8 mouse cellular contexts compared by ENCODE assay signal in genomic region chr9:71485475-71486094, GRCm38 (mm10). TPM values are rescaled to one million over a fixed set of nuclear protein-coding genes. Genes with fewer than 3 reads are reported as not detected.
A peak's percentile ranks its signal among the peaks of the same experiment; 100 is the strongest.
DNase-seq lines count a peak whose midpoint lies in the region; ATAC-seq and TF ChIP-seq lines count a peak whose summit lies in the region.

Gene Polr2m (minus strand): TSS chr9:71485935.

- TF ChIP-seq EP300 in MEL (IDR thresholded peaks at IDR 0.05; ENCODE audit: low read depth in 1 of 2, low read length in 2 of 2): no peak

- peaks cover 2 to 6% of the 10 kb centered on the region in 2 experiments; a peak in 1 of 4 replicates for H3K4me1 ChIP-seq in MEL (ENCODE audit: control insufficient read depth in 1 of 2, insufficient read depth in 2 of 2, low read length in 2 of 2)
- H3K4me1 ChIP-seq in cerebellum, adult 2 months (ENCODE audit: control insufficient read depth, insufficient read depth, low read length): no peaks in the 10 kb centered on the region
- peaks cover 8% of the 10 kb centered on the region; the same call in 1 of the 2 replicates for H3K4me1 ChIP-seq in forebrain, postnatal 0 days (ENCODE audit: insufficient read depth)
- H3K4me1 ChIP-seq in lung, embryonic 15.5 days: peaks cover 10% of the 10 kb centered on the region; the same call in 1 of the 2 replicates

- H3K4me3 ChIP-seq in MEL (ENCODE audit: control insufficient read depth in 1 of 2, insufficient read depth in 1 of 2, low read depth in 2 of 2, low read length in 2 of 2): peak within 1 kb of the TSS; percentile 79 to 100
- H3K4me3 ChIP-seq in cerebellum, adult 2 months (replicated peaks; ENCODE audit: insufficient read depth, low read depth, low read length): peak within 1 kb of the TSS; percentile 81
- H3K4me3 ChIP-seq in forebrain, postnatal 0 days (ENCODE audit: low read depth, low read length): peak within 1 kb of the TSS; percentile 99
- H3K4me3 ChIP-seq in lung, embryonic 15.5 days: peak within 1 kb of the TSS; percentile 95

- no peak for TF ChIP-seq RAD21 in MEL (IDR thresholded peaks at IDR 0.05; ENCODE audit: low read depth, low read length)

- H3K9ac ChIP-seq in MEL (ENCODE audit: control insufficient read depth, low read depth, low read length, poor library complexity, severe bottlenecking): peak within 1 kb of the TSS; percentile 100
- peak within 1 kb of the TSS; percentile 97 for H3K9ac ChIP-seq in forebrain, postnatal 0 days
- peak within 1 kb of the TSS; percentile 99 for H3K9ac ChIP-seq in lung, embryonic 15.5 days

- under 1% methylated on average over 70 of the region's 70 CpGs for WGBS in cerebellum, adult 2 months
- WGBS in forebrain, postnatal 0 days: 1% methylated on average over 70 of the region's 70 CpGs
- under 1% methylated on average over 70 of the region's 70 CpGs for WGBS in lung, embryonic 15.5 days

- no peaks in the 10 kb centered on the region for H3K9me3 ChIP-seq in MEL (replicated peaks; ENCODE audit: insufficient read depth, low read length)
- H3K9me3 ChIP-seq in forebrain, postnatal 0 days (ENCODE audit: low read length): no peaks in the 10 kb centered on the region
- no peaks in the 10 kb centered on the region for H3K9me3 ChIP-seq in lung, embryonic 15.5 days

- peaks cover 4 to 7% of the 10 kb centered on the region in 2 experiments; a peak in 3 of 4 replicates for H3K27me3 ChIP-seq in MEL (ENCODE audit: control insufficient read depth in 1 of 2, insufficient read depth in 2 of 2, low read length in 2 of 2)
- no peaks in the 10 kb centered on the region; the same call in 1 of the 2 replicates for H3K27me3 ChIP-seq in cerebellum, adult 2 months (ENCODE audit: control insufficient read depth, insufficient read depth, low read length)
- no peaks in the 10 kb centered on the region for H3K27me3 ChIP-seq in forebrain, postnatal 0 days (ENCODE audit: insufficient read depth, low read length)
- H3K27me3 ChIP-seq in lung, embryonic 15.5 days: no peaks in the 10 kb centered on the region

- peak; percentile 95 for DNase-seq in MEL (ENCODE audit: low read depth, low spot score)
- peak; percentile 95 to 96 for DNase-seq in cerebellum, adult 2 months
- DNase-seq in forebrain, postnatal 0 days: peak; percentile 96
- DNase-seq in heart, postnatal 4 days: peak; percentile 96
- peak; percentile 89 for DNase-seq in layer of hippocampus, adult 8-10 months (ENCODE audit: low spot score in 2 of 2)
- peak; percentile 88 for DNase-seq in ovary, adult 18-20 months (ENCODE audit: low spot score)
- DNase-seq in thymus, postnatal 0 days (ENCODE audit: low spot score): peak; percentile 89

- TF ChIP-seq CTCF in MEL (IDR thresholded peaks at IDR 0.05 in 2 of 3, conservative IDR thresholded peaks at IDR 0.05 in 1 of 3; ENCODE audit: control insufficient read depth in 1 of 3, insufficient read depth in 1 of 3, low read depth in 2 of 3, low read length in 3 of 3, poor library complexity in 1 of 3, severe bottlenecking in 1 of 3): no peak
- no peak for TF ChIP-seq CTCF in cerebellum, adult 2 months (IDR thresholded peaks at IDR 0.05; ENCODE audit: borderline replicate concordance, insufficient read depth, low read depth, low read length)
- no peak for TF ChIP-seq CTCF in forebrain, postnatal 0 days (IDR thresholded peaks at IDR 0.05; ENCODE audit: low read depth)

- TF ChIP-seq POLR2A in MEL (IDR thresholded peaks at IDR 0.05; ENCODE audit: control insufficient read depth in 1 of 2, insufficient read depth in 1 of 2, low read depth in 1 of 2, low read length in 2 of 2, poor library complexity in 1 of 2): peak; percentile 52 to 75; a peak in 3 of 4 replicates
- peak; percentile 61; the same call in 1 of the 2 replicates for TF ChIP-seq POLR2A in cerebellum, adult 2 months (IDR thresholded peaks at IDR 0.05; ENCODE audit: borderline replicate concordance, insufficient read depth, low read length)

- peaks cover 13 to 34% of the 10 kb centered on the region in 2 experiments for H3K36me3 ChIP-seq in MEL (ENCODE audit: control insufficient read depth in 1 of 2, insufficient read depth in 2 of 2, low read length in 2 of 2)
- peaks cover 28% of the 10 kb centered on the region for H3K36me3 ChIP-seq in forebrain, postnatal 0 days (ENCODE audit: insufficient read depth)
- H3K36me3 ChIP-seq in lung, embryonic 15.5 days: peaks cover 31% of the 10 kb centered on the region

- H3K79me2 ChIP-seq in MEL (ENCODE audit: control insufficient read depth, insufficient read depth, low read length, poor library complexity): peaks cover 27% of the 10 kb centered on the region

- peak; percentile 100 for ATAC-seq in forebrain, postnatal 0 days
- ATAC-seq in lung, embryonic 15.5 days (ENCODE audit: borderline replicate concordance, extremely low read depth, low FRiP score, low TSS enrichment): peak; percentile 98

- peak within 1 kb of the TSS; percentile 72 for H3K4me2 ChIP-seq in forebrain, postnatal 0 days (ENCODE audit: low read depth)
- H3K4me2 ChIP-seq in lung, embryonic 15.5 days: peak within 1 kb of the TSS; percentile 70

- peak within 1 kb of the TSS; percentile 89 for H3K27ac ChIP-seq in MEL (ENCODE audit: control insufficient read depth, low read depth, low read length)
- peak within 1 kb of the TSS; percentile 94 for H3K27ac ChIP-seq in cerebellum, adult 2 months (ENCODE audit: insufficient read depth, low read length)
- peak within 1 kb of the TSS; percentile 92 for H3K27ac ChIP-seq in forebrain, postnatal 0 days (ENCODE audit: low read depth, low read length)
- peak within 1 kb of the TSS; percentile 92 for H3K27ac ChIP-seq in lung, embryonic 15.5 days

TF ChIP-seq in MEL, 35 proteins besides CTCF, POLR2A, EP300 and RAD21 (continues in another document):
- TF ChIP-seq JUND (IDR thresholded peaks at IDR 0.05; ENCODE audit: low read depth, low read length) (no peak), ELF1 (IDR thresholded peaks at IDR 0.05; ENCODE audit: low read depth, low read length) (peak; percentile 97), ZNF384 (IDR thresholded peaks at IDR 0.05; ENCODE audit: low read depth, low read length) (no peak), GABPA (IDR thresholded peaks at IDR 0.05; ENCODE audit: low read depth, low read length) (no peak), UBTF (IDR thresholded peaks at IDR 0.05; ENCODE audit: borderline replicate concordance, insufficient read depth, low read depth, low read length) (0 out of 2 replicates have a peak, but pooled peaks have one; percentile 65), TAL1 (IDR thresholded peaks at IDR 0.05; ENCODE audit: low read length) (no peak), MAZ (IDR thresholded peaks at IDR 0.05; ENCODE audit: low read depth, low read length) (no peak), KAT2A (conservative IDR thresholded peaks at IDR 0.05; ENCODE audit: low read depth, low read length) (peak; percentile 73), MYC (IDR thresholded peaks at IDR 0.05; ENCODE audit: low read depth, low read length) (peak; percentile 36; the same call in 1 of the 2 replicates), NRF1 (IDR thresholded peaks at IDR 0.05; ENCODE audit: insufficient read depth, low read depth, low read length, poor library complexity, severe bottlenecking) (no peak), MEF2A (IDR thresholded peaks at IDR 0.05; ENCODE audit: extremely low read depth, insufficient replicate concordance, low read depth, low read length, poor library complexity, severe bottlenecking) (no peak), MAFK (IDR thresholded peaks at IDR 0.05; ENCODE audit: borderline replicate concordance, low read depth, low read length) (no peak), E2F4 (IDR thresholded peaks at IDR 0.05; ENCODE audit: borderline replicate concordance, low read depth, low read length) (peak; percentile 98), HCFC1 (IDR thresholded peaks at IDR 0.05; ENCODE audit: low read depth, low read length) (peak; percentile 90), RCOR1 (IDR thresholded peaks at IDR 0.05; ENCODE audit: low read depth, low read length) (no peak), TCF12 (IDR thresholded peaks at IDR 0.05; ENCODE audit: low read depth, low read length) (peak; percentile 26; the same call in 1 of the 2 replicates), NELFE (IDR thresholded peaks at IDR 0.05; ENCODE audit: low read depth, low read length) (peak; percentile 78), MXI1 (IDR thresholded peaks at IDR 0.05; ENCODE audit: low read depth, low read length) (peak; percentile 53), USF1 (IDR thresholded peaks at IDR 0.05; ENCODE audit: low read depth, low read length) (no peak), GATA1 (IDR thresholded peaks at IDR 0.05; ENCODE audit: low read depth, low read length) (no peak), MYB (IDR thresholded peaks at IDR 0.05; ENCODE audit: low read depth, low read length) (no peak), POLR2AphosphoS2 (IDR thresholded peaks at IDR 0.05; ENCODE audit: low read length) (peak; percentile 51; the same call in 1 of the 2 replicates), ETS1 (IDR thresholded peaks at IDR 0.05; ENCODE audit: low read depth, low read length) (peak; percentile 64), ZC3H11A (IDR thresholded peaks at IDR 0.05; ENCODE audit: low read depth, low read length) (no peak), SIN3A (IDR thresholded peaks at IDR 0.05; ENCODE audit: low read length) (peak; percentile 77), CHD2 (IDR thresholded peaks at IDR 0.05; ENCODE audit: low read length) (no peak), TBP (IDR thresholded peaks at IDR 0.05; ENCODE audit: low read depth, low read length) (peak; percentile 81), ZKSCAN1 (IDR thresholded peaks at IDR 0.05; ENCODE audit: low read depth, low read length) (no peak), BHLHE40 (IDR thresholded peaks at IDR 0.05; ENCODE audit: borderline replicate concordance, low read depth, low read length) (peak; percentile 81; the same call in 1 of the 2 replicates), MAX (IDR thresholded peaks at IDR 0.05; ENCODE audit: low read length) (peak; percentile 9), USF2 (IDR thresholded peaks at IDR 0.05; ENCODE audit: borderline replicate concordance in 1 of 2, insufficient read depth in 1 of 2, low read depth in 1 of 2, low read length in 2 of 2) (no peak)

RNA-seq across cellular contexts. Expression of gene Polr2m, which starts in this region (rescaled TPM):
- 146 and 155 TPM in 2 replicates for total RNA-seq in MEL (2012; rRNA removed)
- 100 to 1,000 TPM; 217 to 624 TPM for polyA plus RNA-seq in MEL (2012; ENCODE audit: insufficient read depth in 1 of 2, insufficient read length in 2 of 2, low read depth in 1 of 2, low replicate concordance in 2 of 2, missing spikeins in 1 of 2)
- 267 and 305 TPM in 2 replicates for polyA plus RNA-seq in cerebellum, adult 2 months (2012; rRNA removed)
- total RNA-seq in forebrain, postnatal 0 days (2014; rRNA removed): 190 and 218 TPM in 2 replicates
- 246 and 279 TPM in 2 replicates for polyA plus RNA-seq in forebrain, postnatal 0 days (2015; fragmentation: Nextera tagmentation; extraction: Ambion mirVana)
- total RNA-seq in heart, postnatal 4 days (2021): 100 to 1,000 TPM; 299 to 302 TPM
- 100 to 1,000 TPM; 163 to 180 (median 168) TPM for total RNA-seq in layer of hippocampus, adult 8-10 months (2022)
- polyA plus RNA-seq in lung, embryonic 15.5 days (2015; fragmentation: Nextera tagmentation; extraction: Ambion mirVana): 382 and 392 TPM in 2 replicates
- 212 and 214 TPM in 2 replicates for polyA plus RNA-seq in thymus, postnatal 0 days (2015; fragmentation: Nextera tagmentation; extraction: Ambion mirVana)

Comparison
In these comparisons a context has a peak if more than half of its experiments do, and no peak if none do; other contexts are left out.
1. Peak in every context shown above with its lines: DNase-seq, ATAC-seq, H3K4me3 ChIP-seq and H3K27ac ChIP-seq.